Mouse (Mus musculus) lung, postnatal 0 days (tissue): Measurements from ENCODE around the gene Gm48552.

ENCODE experiments used
- CTCF ChIP-seq: IDR thresholded peaks from 2 replicates; pipeline ENCODE4 v1.5.1; 2016; ENCODE audit warnings: antibody characterized with exemption, mild to moderate bottlenecking
- EP300 ChIP-seq: IDR thresholded peaks from 2 replicates; pipeline ENCODE4 v1.6.1; 2016; ENCODE audit warnings: antibody characterized with exemption, mild to moderate bottlenecking, control low read depth

- TF ChIP-seq EP300 (no peak), CTCF (no peak)
Observed at GRCm38 (mm10) chr10:81395865-81396264, 7.1 kb downstream of the Gm48552 start.
